Mouse (Mus musculus): ENCODE measurements around the gene Ugdh. TPM values are rescaled to one million over a fixed set of nuclear protein-coding genes. Genes with fewer than 3 reads are reported as not detected.

Gene Ugdh
- polyA plus RNA-seq, 1 experiment from 2014 or later, result 55.0 TPM

DNA sequence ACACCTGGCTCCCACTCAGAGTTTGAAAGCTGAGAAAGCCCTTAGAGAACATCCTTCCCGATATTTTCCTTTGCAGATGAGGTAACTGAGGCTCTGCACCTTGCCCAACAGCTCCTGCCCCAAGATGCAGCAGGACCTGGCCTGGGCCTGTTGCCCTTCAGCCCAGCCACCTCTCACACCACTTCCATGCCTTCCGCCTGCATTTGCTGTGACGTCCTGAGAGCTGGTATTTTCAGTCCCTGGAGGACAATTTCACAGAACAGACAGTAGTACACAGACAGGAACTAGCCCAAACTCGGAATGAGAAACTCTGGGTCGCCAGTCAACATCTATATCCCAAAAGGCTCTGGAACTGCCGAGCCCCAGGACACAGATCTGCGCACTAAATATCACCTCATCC, 61.0 kb downstream of the Ugdh start:
- ATAC-seq, result no peak
- Histone ChIP-seq H3K4me3 (replicated peaks; ENCODE audit: low read length) (no peak overlapping the region), H3K27me3 (replicated peaks; ENCODE audit: control insufficient read depth, insufficient read depth, low read length) (no peaks in the 10 kb centered on the region), H3K4me2 (ENCODE audit: low read length) (no peak overlapping the region), H3K27ac (ENCODE audit: low read length) (no peak overlapping the region), H3K9me3 (ENCODE audit: control insufficient read depth, low read length) (no peaks in the 10 kb centered on the region), H3K4me1 (replicated peaks; ENCODE audit: control insufficient read depth, insufficient read depth, low read length) (no peaks in the 10 kb centered on the region), H3K36me3 (ENCODE audit: control insufficient read depth, insufficient read depth) (no peaks in the 10 kb centered on the region), H3K9ac (replicated peaks; ENCODE audit: low read depth, low read length) (no peak overlapping the region)
- WGBS, result 87% methylated on average over 7 of the region's 7 CpGs

DNA sequence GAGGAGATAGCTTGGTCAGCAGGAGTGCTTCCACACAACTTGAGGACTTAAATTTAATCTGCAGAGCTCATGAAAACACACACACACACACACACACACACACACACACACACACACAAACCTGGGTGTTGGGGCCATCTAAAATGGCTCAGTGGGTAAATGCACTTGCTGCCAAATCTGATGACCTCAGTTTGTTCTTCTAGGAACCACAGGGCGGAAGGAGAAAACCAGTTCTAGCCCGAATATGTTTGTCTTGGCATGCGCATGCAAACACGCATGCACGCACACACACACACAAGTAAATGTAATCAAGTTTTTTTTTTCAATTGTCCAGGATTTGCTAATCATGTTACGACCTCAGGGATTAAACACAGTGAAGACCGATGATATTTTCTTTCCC, 64.2 kb downstream of the Ugdh start:
- Histone ChIP-seq H3K4me1 (replicated peaks; ENCODE audit: control insufficient read depth, insufficient read depth, low read length) (no peaks in the 10 kb centered on the region), H3K9ac (replicated peaks; ENCODE audit: low read depth, low read length) (no peak overlapping the region), H3K4me2 (ENCODE audit: low read length) (no peak overlapping the region), H3K27ac (ENCODE audit: low read length) (no peak overlapping the region), H3K4me3 (replicated peaks; ENCODE audit: low read length) (no peak overlapping the region), H3K9me3 (ENCODE audit: control insufficient read depth, low read length) (no peaks in the 10 kb centered on the region), H3K36me3 (ENCODE audit: control insufficient read depth, insufficient read depth) (no peaks in the 10 kb centered on the region), H3K27me3 (replicated peaks; ENCODE audit: control insufficient read depth, insufficient read depth, low read length) (no peaks in the 10 kb centered on the region)
- 97% methylated on average over 7 of the region's 7 CpGs for WGBS
- no peak for ATAC-seq

DNA sequence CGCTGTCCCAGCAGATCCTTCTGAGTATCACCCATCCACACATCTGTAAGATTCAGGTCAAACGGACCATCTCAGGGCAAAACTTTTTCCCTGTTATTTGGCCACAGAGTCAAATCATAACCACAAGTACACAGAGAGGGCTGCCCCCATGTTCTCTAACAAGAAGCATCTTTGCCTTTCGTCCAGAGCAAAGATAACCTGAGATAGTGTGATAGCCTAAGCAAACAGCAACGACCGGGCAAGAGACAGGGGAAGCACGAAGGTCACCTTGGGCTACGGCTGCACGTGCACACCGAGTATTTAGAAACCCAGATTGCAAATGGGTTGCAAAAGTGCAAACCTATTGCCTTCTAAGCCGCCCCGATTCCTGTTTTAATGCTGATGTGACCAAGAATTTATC, 67.9 kb downstream of the Ugdh start:
- ATAC-seq, result no peak
- Histone ChIP-seq H3K4me2 (ENCODE audit: low read length) (no peak overlapping the region), H3K27me3 (replicated peaks; ENCODE audit: control insufficient read depth, insufficient read depth, low read length) (no peaks in the 10 kb centered on the region), H3K4me1 (replicated peaks; ENCODE audit: control insufficient read depth, insufficient read depth, low read length) (no peaks in the 10 kb centered on the region), H3K36me3 (ENCODE audit: control insufficient read depth, insufficient read depth) (no peaks in the 10 kb centered on the region), H3K27ac (ENCODE audit: low read length) (no peak overlapping the region), H3K9me3 (ENCODE audit: control insufficient read depth, low read length) (no peaks in the 10 kb centered on the region), H3K9ac (replicated peaks; ENCODE audit: low read depth, low read length) (no peak overlapping the region), H3K4me3 (replicated peaks; ENCODE audit: low read length) (no peak overlapping the region)
- 96% methylated on average over 11 of the region's 11 CpGs for WGBS

Other genes with a start within 250 kb of the Ugdh start
- gene Wdr19, start 236.3 kb downstream of the Ugdh start, polyA plus RNA-seq (2015; fragmentation: Nextera tagmentation; extraction: Ambion mirVana), result 13.6 and 14.9 TPM in 2 replicates
- gene Rfc1, start 100.3 kb downstream of the Ugdh start, polyA plus RNA-seq (2015; fragmentation: Nextera tagmentation; extraction: Ambion mirVana), result 38.5 and 45.2 TPM in 2 replicates
- 0.09 TPM in 1 of 2 replicates, not detected in the other for gene Klb, start 87.6 kb downstream of the Ugdh start, polyA plus RNA-seq (2015; fragmentation: Nextera tagmentation; extraction: Ambion mirVana)
- gene Rpl9, start 44.5 kb downstream of the Ugdh start, polyA plus RNA-seq (2015; fragmentation: Nextera tagmentation; extraction: Ambion mirVana), result 626 and 632 TPM in 2 replicates
- gene Lias, start 44.5 kb downstream of the Ugdh start, polyA plus RNA-seq (2015; fragmentation: Nextera tagmentation; extraction: Ambion mirVana), result 61.9 and 67.1 TPM in 2 replicates
- gene Gm43552, start 56.9 kb upstream of the Ugdh start, polyA plus RNA-seq (2015; fragmentation: Nextera tagmentation; extraction: Ambion mirVana), result not detected in 2 replicates
- gene Smim14, start 101.2 kb upstream of the Ugdh start, polyA plus RNA-seq (2015; fragmentation: Nextera tagmentation; extraction: Ambion mirVana), result 174 and 198 TPM in 2 replicates
- 188 and 191 TPM in 2 replicates for gene Ube2k, start 101.3 kb upstream of the Ugdh start, polyA plus RNA-seq (2015; fragmentation: Nextera tagmentation; extraction: Ambion mirVana)